Mouse (Mus musculus) adrenal gland, adult 18-20 months (tissue): ENCODE measurements around the gene Cacna2d3. TPM values are rescaled to one million over a fixed set of nuclear protein-coding genes. Genes with fewer than 3 reads are reported as not detected.

Experiments used
- DNase-seq, 2 experiments: peaks; one replicate each; pipeline ENCODE4 v3.0.0; 2021 to 2022; ENCODE audit warnings: low spot score in 2 of 2
- total RNA-seq, 2 experiments: library from RNA; stranded (reverse); gene quantifications; 1 replicate in 1 of 2; 2 replicates in 1 of 2; pipeline ENCODE4 v1.2.3; 2021

Cacna2d3 gene
- total RNA-seq, 2 experiments from 2014 or later = 3.1 to 3.7 TPM

GRCm38 (mm10) chr14:29179397-29179888 is 542.2 kb downstream of the Cacna2d3 start:
- DNase-seq = no peak

- no peak for DNase-seq
Measured at GRCm38 (mm10) chr14:29178695-29179396, 542.8 kb downstream of the Cacna2d3 start.

- DNase-seq = no peak
Measured at GRCm38 (mm10) chr14:29174762-29175161, 546.9 kb downstream of the Cacna2d3 start.

- no peak for DNase-seq
Measured at GRCm38 (mm10) chr14:29172207-29172606, 549.5 kb downstream of the Cacna2d3 start.

- DNase-seq = no peak
Measured at GRCm38 (mm10) chr14:29164653-29165030, 557.0 kb downstream of the Cacna2d3 start.

GRCm38 (mm10) chr14:29163998-29164652 is 557.5 kb downstream of the Cacna2d3 start:
- no peak for DNase-seq

GRCm38 (mm10) chr14:29159803-29160202 is 561.9 kb downstream of the Cacna2d3 start:
- no peak for DNase-seq

GRCm38 (mm10) chr14:29157096-29157495 is 564.6 kb downstream of the Cacna2d3 start:
- DNase-seq = no peak

GRCm38 (mm10) chr14:29144184-29144583 is 577.5 kb downstream of the Cacna2d3 start:
- no peak for DNase-seq

GRCm38 (mm10) chr14:29137614-29138013 is 584.0 kb downstream of the Cacna2d3 start:
- DNase-seq = no peak

- DNase-seq = no peak
Measured at GRCm38 (mm10) chr14:29137006-29137579, 584.6 kb downstream of the Cacna2d3 start.

- no peak for DNase-seq
Measured at GRCm38 (mm10) chr14:29134901-29135300, 586.8 kb downstream of the Cacna2d3 start.

- DNase-seq = no peak
Measured at GRCm38 (mm10) chr14:29130511-29130910, 591.2 kb downstream of the Cacna2d3 start.

- no peak for DNase-seq
Measured at GRCm38 (mm10) chr14:29123886-29124285, 597.8 kb downstream of the Cacna2d3 start.

- no peak for DNase-seq
Measured at GRCm38 (mm10) chr14:29122749-29123148, 598.9 kb downstream of the Cacna2d3 start.

GRCm38 (mm10) chr14:29113852-29114450 is 607.7 kb downstream of the Cacna2d3 start:
- DNase-seq = no peak

GRCm38 (mm10) chr14:29111666-29112065 is 610.0 kb downstream of the Cacna2d3 start:
- no peak for DNase-seq

- no peak for DNase-seq
Measured at GRCm38 (mm10) chr14:29110351-29111091, 611.1 kb downstream of the Cacna2d3 start.

- DNase-seq = no peak
Measured at GRCm38 (mm10) chr14:29107464-29107863, 614.2 kb downstream of the Cacna2d3 start.

GRCm38 (mm10) chr14:29097776-29098175 is 623.9 kb downstream of the Cacna2d3 start:
- DNase-seq = no peak

GRCm38 (mm10) chr14:29095431-29095830 is 626.2 kb downstream of the Cacna2d3 start:
- no peak for DNase-seq
